Mouse (Mus musculus): ENCODE measurements at regions not wholly inside any gene's neighbourhood (a gene's known extent, or its start where the extent isn't known, plus 50 kb on each side); places are given as distances from the start of the nearest gene placed in this dataset.

DNA sequence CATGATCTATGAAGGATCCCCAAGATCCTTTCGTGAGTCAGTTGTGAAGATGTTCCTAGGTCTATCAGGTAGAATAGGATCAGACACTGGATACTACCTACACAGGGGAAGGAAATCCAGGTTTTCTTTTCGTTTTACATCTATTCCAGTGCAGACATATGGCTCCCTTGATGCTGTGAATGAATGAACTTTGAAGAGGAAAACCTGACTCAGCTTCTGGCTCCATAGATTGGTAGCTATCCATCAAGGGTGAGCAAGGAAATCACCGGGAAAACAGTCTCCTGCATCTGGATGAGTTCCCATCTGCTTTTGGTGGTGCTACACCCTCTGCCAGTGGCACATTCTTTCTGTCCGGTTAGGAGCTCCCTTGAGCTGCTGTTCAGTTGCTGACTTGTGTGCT, 687.8 kb downstream of the Hs3st4 start:
- DNase-seq (ENCODE audit: low read depth in 1 of 2, low spot score in 2 of 2), result no peak

DNA sequence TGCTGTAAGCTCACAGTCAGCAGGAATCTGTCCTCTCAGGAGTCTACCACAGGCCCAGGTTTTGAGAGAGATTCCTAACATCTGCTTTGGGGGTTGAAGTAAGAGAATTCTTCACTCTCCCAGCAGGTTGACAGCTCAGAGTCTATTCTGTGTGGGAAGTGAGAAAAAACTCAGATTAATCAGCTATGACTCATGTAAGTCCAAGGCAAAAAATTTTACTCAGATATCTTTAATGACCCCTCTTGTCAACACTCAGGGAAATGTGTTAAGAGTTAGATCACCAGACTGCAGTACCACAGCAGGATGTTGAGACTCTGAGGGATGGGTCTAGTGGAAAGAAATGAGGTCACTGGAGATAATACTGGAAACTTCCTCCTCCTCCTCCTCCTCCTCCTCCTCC, 688.4 kb downstream of the Hs3st4 start:
- no peak for DNase-seq (ENCODE audit: low read depth in 1 of 2, low spot score in 2 of 2)

DNA sequence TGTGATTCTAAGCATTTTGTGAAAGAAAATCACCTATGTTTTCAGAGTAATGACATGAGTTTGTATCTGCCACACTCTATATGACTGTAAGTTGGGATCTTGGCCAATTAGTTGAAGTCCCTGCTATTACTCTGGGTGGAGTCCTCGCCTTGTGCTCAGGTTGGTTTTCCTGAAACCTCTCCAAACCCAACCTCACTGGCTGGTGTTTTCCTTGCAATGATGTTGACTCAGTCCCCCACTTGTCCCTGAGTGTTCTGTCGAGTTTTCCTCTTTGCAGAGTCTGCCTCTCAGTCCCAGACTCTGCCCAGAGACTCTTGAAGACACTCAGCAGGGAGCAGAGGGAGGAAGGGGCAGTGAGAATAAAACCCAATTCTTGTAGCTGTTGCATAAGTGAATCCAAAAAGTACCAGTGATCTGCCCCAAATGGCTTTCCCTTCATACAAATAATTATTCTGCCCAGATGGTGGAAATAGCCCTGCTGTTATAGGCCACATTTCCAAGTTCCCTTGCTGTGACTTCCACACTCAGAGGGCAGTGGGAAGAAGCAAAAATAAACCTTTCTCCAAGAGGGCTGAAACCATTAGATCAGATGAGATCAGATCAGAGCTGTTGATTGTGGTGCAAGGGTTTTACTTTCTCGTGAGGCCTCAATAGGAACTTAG, 694.3 kb downstream of the Hs3st4 start:
- no peak for DNase-seq (ENCODE audit: low read depth in 1 of 2, low spot score in 2 of 2)

DNA sequence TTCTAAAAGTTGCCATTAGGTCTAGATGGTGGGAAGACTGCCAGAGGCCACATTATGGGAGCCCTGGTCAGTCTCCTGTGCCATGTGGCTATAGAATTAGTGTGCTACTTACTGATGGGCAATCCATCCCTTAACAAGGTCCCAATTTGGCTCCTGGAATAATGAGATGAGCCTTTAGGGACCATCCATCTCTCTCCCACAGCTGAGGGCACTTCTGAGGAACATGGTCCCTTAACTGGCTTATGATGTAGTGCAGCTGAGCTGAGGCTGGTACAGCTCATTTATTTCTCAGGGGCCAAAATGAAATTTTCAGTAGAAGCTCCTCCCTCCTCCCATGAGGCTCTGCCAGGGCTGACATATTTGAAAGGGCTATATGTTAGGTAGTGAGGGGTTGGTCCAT, 697.9 kb downstream of the Hs3st4 start:
- no peak for DNase-seq (ENCODE audit: low read depth in 1 of 2, low spot score in 2 of 2)

DNA sequence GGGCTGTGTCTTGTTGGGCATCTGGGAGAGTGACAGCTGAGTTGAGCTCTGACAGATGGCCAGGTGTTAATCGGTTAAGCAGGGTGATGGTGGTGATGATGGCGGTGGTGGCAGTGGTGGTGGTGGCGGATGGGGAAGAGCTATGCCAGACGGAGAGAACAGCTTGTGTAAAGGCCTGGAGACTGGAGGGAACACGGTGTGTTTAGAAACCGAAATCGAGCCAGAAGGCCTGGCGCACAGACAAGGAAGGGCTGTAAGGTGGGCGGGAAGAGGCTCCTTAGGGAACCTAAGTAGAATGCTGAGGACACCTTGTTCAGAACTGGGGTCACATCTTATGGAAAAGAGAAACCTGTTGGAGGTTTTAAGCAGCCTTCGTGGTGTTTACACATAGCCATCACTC, 698.5 kb downstream of the Hs3st4 start:
- no peak for DNase-seq (ENCODE audit: low read depth in 1 of 2, low spot score in 2 of 2)

DNA sequence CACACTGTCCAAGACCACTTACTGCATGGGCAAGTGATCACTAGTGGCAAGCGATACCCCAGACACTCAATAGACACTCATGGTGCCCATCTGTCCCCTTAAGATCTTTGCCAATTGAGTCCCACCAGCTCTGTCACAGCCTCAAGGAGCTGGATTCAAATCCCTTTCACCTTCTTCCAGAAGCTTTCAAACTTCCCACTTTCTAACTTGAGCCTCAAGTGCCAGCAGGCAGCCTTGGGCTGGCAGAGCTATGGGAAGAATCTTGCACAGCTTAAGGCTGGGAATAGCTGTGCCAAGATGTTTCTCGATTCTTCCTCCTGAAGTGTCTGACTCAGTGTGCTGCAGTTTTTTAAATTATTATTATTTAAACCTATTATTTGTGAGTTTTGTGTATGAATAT, 699.2 kb downstream of the Hs3st4 start:
- no peak for DNase-seq (ENCODE audit: low read depth in 1 of 2, low spot score in 2 of 2)

DNA sequence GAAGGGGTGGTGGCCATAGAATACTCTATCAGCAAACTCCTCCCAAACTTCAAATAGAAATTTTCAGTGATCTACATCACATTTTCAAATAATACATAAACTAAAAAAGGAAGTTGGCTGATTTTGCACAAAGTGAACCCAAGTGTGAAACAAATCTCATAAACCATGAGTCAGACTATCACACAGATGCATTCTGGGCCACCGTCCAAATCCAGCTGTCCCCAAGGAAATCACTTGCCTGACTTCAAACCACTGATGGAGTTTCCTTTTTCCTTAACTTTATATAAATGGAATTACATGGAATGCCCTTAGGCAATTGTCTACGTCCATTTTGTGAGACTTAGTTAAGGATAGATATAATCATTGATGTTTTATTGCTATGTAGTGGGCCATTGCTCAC, 702.8 kb downstream of the Hs3st4 start:
- DNase-seq (ENCODE audit: low read depth in 1 of 2, low spot score in 2 of 2), result no peak

DNA sequence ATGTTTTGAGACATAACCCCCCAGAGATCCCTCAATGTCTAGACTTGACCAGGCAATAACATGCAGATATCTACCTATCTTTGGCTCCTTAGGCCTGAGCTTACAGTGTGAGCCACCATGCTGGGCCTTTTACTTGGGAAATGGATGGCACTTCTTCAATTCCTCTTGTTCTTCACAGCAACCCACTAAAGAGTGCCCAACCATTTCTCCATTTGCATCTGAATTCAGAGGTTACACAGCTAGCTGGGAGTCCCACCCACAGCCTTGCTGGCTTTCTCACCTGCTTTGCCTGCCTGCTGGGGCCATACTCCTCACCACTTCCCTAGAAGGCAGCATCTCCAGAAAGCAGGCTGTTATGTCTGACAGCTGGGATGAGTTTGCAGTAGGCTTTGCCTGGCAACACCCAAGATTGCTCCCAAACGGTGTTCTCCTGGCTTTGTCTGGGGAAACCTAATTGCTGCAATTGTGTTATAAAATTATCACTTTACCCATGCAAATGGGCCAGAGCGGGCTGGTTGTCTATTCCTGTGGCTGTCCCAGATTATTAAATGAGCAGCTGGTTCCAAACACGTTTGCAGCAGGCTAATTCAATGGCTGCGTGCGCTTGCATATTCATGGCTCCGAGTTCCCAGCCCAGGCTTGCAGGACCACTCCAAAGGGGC, 721.6 kb downstream of the Hs3st4 start:
- no peak for DNase-seq (ENCODE audit: low read depth in 1 of 2, low spot score in 2 of 2)

DNA sequence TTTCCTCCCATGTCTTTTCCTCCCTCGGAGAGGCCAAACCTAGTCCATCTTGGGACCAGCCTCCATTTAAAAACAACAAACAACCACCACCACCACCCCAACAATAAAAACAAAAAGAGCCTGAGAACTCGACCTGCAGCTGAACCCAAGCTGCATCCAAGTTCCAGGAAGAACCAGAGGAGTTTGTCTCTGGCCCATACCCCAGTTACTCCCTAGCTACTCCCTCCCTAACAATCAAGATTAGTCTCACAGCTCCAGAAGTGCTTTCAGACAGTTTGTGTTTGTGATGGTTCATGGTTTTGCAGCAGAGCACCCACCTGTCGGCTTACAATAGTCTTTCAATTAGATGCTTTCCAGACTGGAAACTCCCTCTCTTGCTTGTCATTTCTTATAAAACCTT, 724.5 kb downstream of the Hs3st4 start:
- no peak for DNase-seq (ENCODE audit: low read depth in 1 of 2, low spot score in 2 of 2)

DNA sequence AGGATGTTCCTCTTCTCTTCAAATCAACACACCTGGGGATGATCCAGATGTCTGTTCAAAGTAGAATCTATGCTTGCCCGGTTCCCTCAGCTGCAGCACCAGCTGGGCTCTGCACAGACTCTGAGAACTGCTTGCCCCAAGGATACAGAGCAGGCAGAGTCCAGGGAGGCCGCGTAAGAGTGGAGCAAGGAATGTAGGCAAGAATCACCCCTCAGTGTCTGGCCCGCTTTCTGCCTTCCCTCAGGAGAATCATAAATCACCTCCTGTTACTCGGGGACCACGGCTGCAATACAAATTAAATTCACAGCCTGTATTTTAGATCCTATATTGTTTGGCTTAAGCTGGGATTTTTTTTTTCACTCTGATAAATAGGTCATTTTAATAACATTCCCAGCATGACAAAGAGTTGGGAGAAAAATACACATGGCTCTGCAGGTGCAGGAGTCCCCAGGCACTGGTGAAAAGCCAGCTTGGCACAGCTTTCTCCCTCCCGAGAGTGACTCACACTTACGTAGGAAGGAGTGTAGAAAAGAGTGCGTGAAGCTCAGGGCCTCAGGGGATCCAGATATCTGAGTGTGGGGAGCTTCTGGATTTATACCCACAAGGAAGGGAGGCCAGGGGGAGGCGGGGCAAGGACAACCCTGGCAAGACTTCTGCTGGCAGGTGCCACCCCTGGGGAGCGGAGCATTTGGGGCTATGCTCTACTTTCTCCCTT, 726.3 kb downstream of the Hs3st4 start:
- DNase-seq (ENCODE audit: low read depth in 1 of 2, low spot score in 2 of 2), result no peak

DNA sequence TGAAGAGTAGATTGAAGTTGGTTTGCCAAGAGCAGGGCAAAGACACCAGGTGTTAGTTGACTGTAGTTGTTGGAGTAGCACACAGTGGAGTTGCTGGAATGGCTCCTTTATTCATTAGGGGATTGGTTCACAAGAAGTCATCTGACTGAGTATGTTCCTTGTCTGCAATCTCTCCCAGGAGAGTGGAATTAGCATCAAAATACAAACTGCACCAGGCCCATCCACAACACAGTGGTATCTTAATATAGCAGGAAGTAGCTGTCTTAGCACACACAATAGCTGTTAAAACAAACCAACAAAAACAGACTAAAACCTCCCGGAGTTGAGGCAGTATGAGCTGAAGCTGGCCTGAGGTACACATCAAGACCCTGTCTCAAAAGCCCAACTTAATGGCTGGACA, 723.5 kb upstream of the Kdm8 start:
- no peak for DNase-seq (ENCODE audit: low read depth in 1 of 2, low spot score in 2 of 2)

DNA sequence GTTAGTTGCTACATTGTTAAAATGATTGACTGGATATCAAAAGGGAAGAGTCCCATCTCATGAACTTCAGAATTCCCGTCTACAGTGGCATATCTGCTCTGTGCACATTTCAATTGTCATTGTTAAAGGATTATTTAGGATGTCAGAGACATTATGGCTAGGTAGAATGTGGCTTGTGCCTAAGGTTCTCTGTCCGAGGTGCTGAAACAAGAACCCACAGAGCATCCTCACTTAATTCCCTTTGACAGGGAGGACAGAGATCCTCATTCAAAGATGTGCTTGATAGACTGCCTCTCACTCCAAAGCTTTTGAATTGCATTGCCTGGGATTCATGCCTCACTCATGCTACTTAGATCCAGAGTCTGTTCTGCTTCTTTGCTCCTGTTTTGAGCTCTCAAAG, 702.4 kb upstream of the Kdm8 start:
- DNase-seq (ENCODE audit: low read depth in 1 of 2, low spot score in 2 of 2), result no peak

DNA sequence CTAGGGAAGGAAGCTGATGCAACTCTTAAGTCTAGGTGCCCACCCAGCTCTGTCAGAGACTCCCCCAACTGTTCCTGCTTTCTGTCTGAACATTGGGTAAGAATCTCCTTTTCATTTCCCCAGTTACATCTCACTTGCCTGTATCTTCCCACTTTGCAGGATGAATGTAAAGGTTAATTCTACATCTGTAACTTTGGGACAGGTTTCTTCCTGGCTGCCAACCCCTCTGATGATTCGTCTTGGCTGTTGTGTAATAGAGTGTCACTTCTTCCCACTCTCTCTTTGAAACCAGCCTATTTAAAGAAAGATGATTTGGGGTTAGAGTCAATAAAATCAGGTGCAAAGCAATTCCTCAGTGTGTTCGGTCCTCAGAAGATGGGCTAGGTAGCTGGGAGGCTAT, 698.2 kb upstream of the Kdm8 start:
- no peak for DNase-seq (ENCODE audit: low read depth in 1 of 2, low spot score in 2 of 2)

DNA sequence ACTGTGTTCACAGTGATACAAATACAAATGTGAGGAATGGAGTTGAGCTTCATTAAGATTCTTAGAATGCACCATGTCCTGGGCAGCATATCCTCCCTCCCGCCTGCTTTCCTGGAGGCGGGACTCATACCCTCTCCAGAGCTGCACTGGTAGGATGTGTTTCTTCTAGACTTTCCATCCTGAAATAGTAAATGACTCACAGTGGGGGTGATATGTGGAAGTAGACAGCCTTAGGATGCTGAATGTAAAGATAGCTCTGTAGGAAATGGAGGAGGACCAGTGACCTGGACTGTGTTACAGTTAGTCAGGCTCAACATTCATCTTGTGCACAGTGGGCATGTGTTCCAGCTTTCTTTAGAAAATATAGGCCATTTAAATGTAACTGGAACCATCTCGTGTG, 696.1 kb upstream of the Kdm8 start:
- DNase-seq (ENCODE audit: low read depth in 1 of 2, low spot score in 2 of 2), result no peak

DNA sequence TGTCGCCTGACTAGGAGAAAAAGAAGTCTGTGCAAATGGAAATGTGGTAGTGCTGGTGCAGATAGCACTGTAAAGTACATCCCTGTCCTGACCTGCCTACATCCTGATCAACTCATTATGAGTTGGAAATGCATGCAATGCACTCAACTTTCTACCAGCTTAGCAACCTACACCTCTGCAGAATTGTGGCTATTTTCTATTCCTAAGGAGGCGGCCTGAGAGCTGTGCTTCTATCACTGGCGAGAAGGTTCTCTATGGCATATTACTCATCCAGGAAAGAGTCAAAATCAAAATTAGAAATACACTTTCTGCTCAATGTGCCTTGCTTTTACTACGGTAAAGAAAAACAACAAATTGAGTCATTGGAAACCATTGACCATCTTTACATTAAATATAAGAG, 685.4 kb upstream of the Kdm8 start:
- no peak for DNase-seq (ENCODE audit: low read depth in 1 of 2, low spot score in 2 of 2)

DNA sequence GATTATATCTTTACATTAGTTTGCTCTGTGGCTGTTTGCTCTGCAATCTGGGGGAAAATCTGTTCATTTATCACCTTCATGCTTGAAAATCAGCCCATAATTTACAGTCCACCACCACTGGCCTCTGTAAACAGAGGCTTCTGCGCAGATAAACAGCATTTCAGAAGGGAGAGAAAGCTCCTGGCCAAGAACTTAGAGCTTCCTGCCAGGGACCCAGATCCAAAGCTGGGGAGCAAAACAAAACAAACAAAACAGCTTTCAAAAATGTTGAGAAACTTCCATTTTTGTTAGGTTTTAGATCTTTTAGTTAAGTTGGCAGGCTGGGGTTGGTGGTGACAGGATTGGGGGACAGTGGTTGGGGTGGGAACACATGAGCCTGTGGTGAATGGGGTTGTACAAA, 666.7 kb upstream of the Kdm8 start:
- DNase-seq (ENCODE audit: low read depth in 1 of 2, low spot score in 2 of 2), result no peak

DNA sequence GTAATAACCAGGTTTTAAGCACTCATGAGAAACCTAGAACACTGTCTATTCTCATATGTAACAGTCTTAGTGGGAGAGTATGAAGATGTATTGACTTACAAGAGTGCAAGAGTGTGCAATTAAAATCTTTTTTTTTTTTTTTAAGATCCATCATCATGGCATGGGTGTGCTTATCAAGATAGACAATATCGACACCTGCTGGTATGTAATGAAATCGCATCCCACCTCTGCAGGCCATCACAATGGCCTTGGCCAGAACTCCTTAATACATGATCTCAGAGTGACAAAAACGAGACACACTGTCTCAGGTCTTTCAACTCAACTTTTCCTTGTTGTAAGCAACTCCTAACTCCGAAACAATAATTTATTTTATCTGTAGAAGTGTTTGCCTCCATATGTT, 661.7 kb upstream of the Kdm8 start:
- DNase-seq (ENCODE audit: low read depth in 1 of 2, low spot score in 2 of 2), result no peak

DNA sequence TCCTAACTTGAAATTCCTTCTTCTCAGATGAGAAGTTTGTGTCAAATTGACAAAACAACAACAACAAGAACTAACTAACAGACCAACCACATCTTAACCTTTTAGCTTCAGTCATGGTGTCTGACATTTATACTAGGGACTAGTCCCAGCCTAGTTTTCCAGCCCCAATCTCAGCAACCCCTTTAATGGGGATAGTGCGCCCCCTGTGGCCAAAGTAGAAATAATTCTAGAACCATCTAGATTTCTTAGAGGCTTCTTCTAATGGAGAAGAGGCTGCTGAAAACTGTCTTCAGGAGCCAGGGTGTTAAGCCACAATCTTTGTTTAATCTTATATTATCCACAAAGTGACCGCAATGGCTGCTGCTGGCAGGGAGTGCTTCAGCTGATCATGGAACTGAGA, 659.5 kb upstream of the Kdm8 start:
- no peak for DNase-seq (ENCODE audit: low read depth in 1 of 2, low spot score in 2 of 2)

DNA sequence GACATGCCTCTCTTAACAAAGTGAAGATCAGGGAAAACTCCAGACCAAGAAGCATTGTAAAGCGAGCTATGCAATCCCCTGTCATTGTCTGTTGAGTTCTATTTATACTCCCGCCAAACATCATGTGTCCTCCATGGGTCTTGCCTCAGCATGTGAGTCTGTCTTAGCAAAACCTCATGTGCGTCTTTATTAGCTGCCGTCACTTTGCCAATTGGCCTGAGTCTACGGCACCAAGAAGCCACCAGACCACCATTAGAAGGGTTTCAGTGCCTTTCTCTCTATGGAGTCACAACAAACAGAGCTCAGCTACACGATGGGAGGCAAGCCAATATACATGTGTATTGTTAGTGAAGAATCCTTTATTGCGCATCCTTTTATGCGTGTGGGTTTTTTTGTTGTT, 658.6 kb upstream of the Kdm8 start:
- no peak for DNase-seq (ENCODE audit: low read depth in 1 of 2, low spot score in 2 of 2)

DNA sequence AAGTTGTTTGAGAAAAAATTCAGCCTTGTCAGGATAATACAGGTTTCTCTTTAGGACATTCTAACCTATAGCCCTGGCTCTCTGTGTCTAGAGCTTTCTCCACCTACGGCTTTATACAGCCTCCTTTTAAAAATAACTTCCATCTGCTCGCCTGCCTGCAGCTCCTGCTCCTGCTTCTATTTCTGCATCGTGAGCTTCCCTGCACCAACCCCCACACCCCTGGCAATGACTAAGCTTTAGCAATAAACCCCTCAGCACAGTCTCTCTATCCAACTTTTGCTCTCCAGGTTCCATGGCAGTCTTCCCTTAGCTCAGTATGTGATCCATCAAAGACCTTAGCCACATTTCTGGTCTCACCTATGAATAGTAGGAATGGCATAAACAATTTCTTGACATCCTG, 655.7 kb upstream of the Kdm8 start:
- no peak for DNase-seq (ENCODE audit: low read depth in 1 of 2, low spot score in 2 of 2)

DNA sequence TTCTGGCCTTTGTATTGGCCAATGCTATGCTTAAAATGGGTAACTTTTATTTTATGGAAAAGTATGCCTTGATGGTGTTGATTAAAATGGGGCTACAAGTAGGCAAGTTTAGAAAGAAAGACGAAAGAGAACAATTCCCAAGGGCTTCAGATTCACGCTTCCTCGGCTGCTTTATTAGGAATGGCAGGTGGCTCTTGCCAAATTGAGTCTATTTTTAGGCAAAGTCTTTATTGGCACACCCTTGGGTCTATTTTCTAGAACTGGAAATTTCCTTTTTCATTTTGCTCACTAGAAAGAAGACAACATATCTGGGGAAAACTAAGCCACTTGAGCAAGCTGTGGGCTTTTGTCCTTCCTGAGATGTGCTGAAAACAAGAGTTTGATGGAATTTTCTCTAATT, 641.4 kb upstream of the Kdm8 start:
- DNase-seq (ENCODE audit: low read depth in 1 of 2, low spot score in 2 of 2), result no peak

DNA sequence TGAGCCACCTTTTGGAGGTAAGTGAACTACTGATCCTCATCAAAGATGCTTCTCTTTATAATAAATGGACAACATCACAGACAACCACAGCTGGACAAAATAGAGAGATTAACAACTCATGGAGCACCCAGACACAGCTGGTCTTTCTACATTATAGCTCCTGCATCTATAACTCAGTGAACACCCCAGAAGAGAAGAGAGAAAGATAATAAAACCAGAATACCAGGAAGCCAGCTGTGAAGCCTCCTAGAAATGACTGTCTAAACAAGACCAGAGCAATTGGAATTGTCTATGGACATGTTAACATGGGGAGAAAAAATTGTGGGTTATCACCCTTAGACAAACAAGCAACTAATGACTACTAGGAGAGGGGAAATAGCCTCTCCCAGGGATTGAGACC, 609.8 kb upstream of the Kdm8 start:
- DNase-seq (ENCODE audit: low read depth in 1 of 2, low spot score in 2 of 2), result no peak

DNA sequence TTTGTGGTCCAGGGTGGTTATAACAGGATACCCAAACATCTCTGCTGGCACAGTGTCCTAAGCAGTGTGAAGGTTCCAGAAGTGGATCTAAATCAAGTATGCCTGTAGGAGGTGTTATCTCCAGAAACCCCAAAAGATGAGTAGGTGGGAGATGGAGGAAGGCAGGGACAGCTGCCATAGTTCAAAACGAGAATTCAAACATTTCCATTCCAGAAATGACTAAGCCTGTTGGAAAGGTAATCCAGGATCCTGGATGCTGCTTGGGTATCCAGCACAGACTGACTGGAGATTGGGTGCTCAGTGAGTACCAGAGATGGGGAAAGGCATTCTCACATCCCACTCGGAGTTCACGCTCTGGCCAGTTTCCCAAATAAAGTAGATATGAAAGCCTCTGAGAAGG, 607.9 kb upstream of the Kdm8 start:
- DNase-seq (ENCODE audit: low read depth in 1 of 2, low spot score in 2 of 2), result no peak
